Mouse (Mus musculus): ENCODE results near the gene Nlrp10. TPM values are rescaled to one million over a fixed set of nuclear protein-coding genes. Genes with fewer than 3 reads are reported as not detected.

The Nlrp10 gene
- polyA plus RNA-seq, 2 experiments from 2014 or later: 0.07 to 0.19 TPM

DNA sequence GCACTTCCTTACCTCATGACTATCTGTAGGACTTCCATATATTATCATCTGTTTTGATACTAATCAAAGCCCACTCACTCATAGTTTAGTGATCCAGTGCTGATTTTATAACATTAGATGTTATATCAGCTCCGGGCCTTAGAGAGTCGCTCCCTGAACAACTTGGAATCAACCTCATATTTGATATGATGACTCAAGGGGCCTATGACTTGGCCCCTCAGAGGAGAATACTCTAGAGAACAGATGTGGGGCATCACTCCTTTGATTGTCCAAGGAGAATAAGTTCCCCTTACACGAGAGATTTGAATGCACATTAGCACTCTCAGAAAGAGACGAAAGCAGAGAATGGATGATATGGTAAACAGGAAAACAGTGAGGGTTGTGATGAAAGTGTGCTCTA, 45.1 kb downstream of the Nlrp10 start, which contains the start of gene Olfr518:
Olfr518 (minus strand) TSS at position 101 of the 400 bp plus-strand sequence.
- ATAC-seq: no peak

DNA sequence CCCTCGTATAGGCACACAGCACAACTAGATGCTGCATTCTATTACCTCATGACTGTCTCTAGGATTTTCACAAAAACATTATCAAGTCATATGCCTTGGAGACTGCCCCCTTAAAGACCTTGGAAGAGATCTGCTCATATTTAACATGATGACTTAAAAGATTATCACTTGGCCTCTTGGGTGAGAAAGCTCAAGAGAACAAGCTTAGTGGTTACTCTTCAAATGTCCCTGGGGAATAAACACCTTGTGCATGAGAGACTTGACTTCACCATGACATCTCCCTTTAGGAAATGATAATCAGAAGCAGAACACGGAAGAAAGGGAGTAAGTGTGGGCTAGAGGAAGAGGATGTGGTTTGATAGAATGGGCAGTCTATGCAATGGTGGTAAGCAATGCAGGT, 57.7 kb downstream of the Nlrp10 start, which contains the start of gene Olfr517:
Olfr517 (minus strand) TSS at position 101 of the 400 bp plus-strand sequence.
- ATAC-seq: no peak

Other genes with a start within 250 kb of the Nlrp10 start
- not detected for gene Olfr512, start 216.9 kb downstream of the Nlrp10 start, polyA plus RNA-seq (2017; shearing (Covaris generic))
- not detected for gene Olfr513, start 179.2 kb downstream of the Nlrp10 start, polyA plus RNA-seq (2017; shearing (Covaris generic))
- not detected for gene Olfr514, start 104.2 kb downstream of the Nlrp10 start, polyA plus RNA-seq (2017; shearing (Covaris generic))
- not detected for gene Olfr516, start 79.6 kb downstream of the Nlrp10 start, polyA plus RNA-seq (2017; shearing (Covaris generic))
- gene Olfr517, start 57.8 kb downstream of the Nlrp10 start, polyA plus RNA-seq (2017; shearing (Covaris generic)): not detected
- not detected for gene Olfr518, start 45.2 kb downstream of the Nlrp10 start, polyA plus RNA-seq (2017; shearing (Covaris generic))
- not detected for gene Olfr519, start 35.8 kb downstream of the Nlrp10 start, polyA plus RNA-seq (2017; shearing (Covaris generic))
- 10 to 100 TPM; 34.6 to 48.4 TPM for gene Eif3f, start 4.2 kb upstream of the Nlrp10 start, polyA plus RNA-seq (2017; shearing (Covaris generic))
- gene Tub, start 20.2 kb upstream of the Nlrp10 start, polyA plus RNA-seq (2017; shearing (Covaris generic)): under 1 TPM; 0.24 to 0.29 TPM
- gene Ric3, start 153.2 kb upstream of the Nlrp10 start, polyA plus RNA-seq (2017; shearing (Covaris generic)): under 1 TPM; 0.15 to 0.20 TPM
- not detected for gene Lmo1, start 245.0 kb upstream of the Nlrp10 start, polyA plus RNA-seq (2017; shearing (Covaris generic))

All from activated CD4-positive, CD25-positive, alpha-beta regulatory T cell, adult 4 months (primary cell).